Comparison of ENCODE assay signal across 8 mouse cellular contexts in the genomic region with DNA sequence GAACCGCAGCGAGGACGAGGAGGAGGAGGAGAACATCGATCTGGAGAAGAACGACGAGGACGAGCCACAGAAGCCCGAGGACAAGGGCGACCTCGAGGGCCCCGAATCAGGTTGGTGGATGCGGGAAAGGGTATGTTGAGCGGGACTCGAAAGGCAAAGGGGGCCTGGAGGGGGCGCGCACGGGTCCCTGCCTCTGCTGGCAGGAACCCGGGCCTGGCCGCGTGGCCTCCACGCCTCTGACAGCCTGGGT. TPM values are rescaled to one million over a fixed set of nuclear protein-coding genes. Genes with fewer than 3 reads are reported as not detected.
A peak's percentile ranks its signal among the peaks of the same experiment; 100 is the strongest.
DNase-seq lines count a peak whose midpoint lies in the region; ATAC-seq and TF ChIP-seq lines count a peak whose summit lies in the region.

No protein-coding gene starts in this region.

- peaks cover 60% of the 10 kb centered on the region for H3K27me3 ChIP-seq in kidney, postnatal 0 days (ENCODE audit: insufficient read depth, low read length)
- peaks cover 21% of the 10 kb centered on the region for H3K27me3 ChIP-seq in midbrain, embryonic 13.5 days

- H3K9me3 ChIP-seq in kidney, postnatal 0 days (replicated peaks; ENCODE audit: low read length), result no peaks in the 10 kb centered on the region
- H3K9me3 ChIP-seq in midbrain, embryonic 13.5 days, result no peaks in the 10 kb centered on the region

- peak; percentile 19 for DNase-seq in adrenal gland, postnatal 10 days
- no peak for DNase-seq in adrenal gland, postnatal 25 days
- DNase-seq in thymus, postnatal 14 days, result peak; percentile 35
- DNase-seq in thymus, adult 18-20 months, result no peak
- peak; percentile 24 for DNase-seq in kidney, postnatal 0 days (ENCODE audit: low spot score)
- no peak for DNase-seq in left cerebral cortex, adult 11 months (ENCODE audit: low spot score)
- no peak for DNase-seq in right cerebral cortex, postnatal 14 days

- no peak overlapping the region for H3K27ac ChIP-seq in kidney, postnatal 0 days
- peak overlapping the region; percentile 99 for H3K27ac ChIP-seq in midbrain, embryonic 13.5 days

- peak overlapping the region; percentile 49 for H3K9ac ChIP-seq in kidney, postnatal 0 days (ENCODE audit: low read depth, low read length)
- peak overlapping the region; percentile 99 for H3K9ac ChIP-seq in midbrain, embryonic 13.5 days (replicated peaks)

- peak; percentile 18; the same call in 1 of the 2 replicates for TF ChIP-seq CTCF in kidney, postnatal 0 days (IDR thresholded peaks at IDR 0.05; ENCODE audit: low read depth)

- peak overlapping the region; percentile 74 for H3K4me2 ChIP-seq in kidney, postnatal 0 days (ENCODE audit: low read length)
- peak overlapping the region; percentile 81 for H3K4me2 ChIP-seq in midbrain, embryonic 13.5 days (replicated peaks)

- H3K4me1 ChIP-seq in kidney, postnatal 0 days (replicated peaks; ENCODE audit: insufficient read depth, low read length), result peaks cover 15% of the 10 kb centered on the region; the same call in 1 of the 2 replicates
- H3K4me1 ChIP-seq in midbrain, embryonic 13.5 days (replicated peaks), result peaks cover 64% of the 10 kb centered on the region

- 1% methylated on average over 21 of the region's 21 CpGs for WGBS in kidney, postnatal 0 days
- WGBS in midbrain, embryonic 13.5 days, result under 1% methylated on average over 21 of the region's 21 CpGs

- ATAC-seq in kidney, postnatal 0 days (replicated peaks; ENCODE audit: low FRiP score, low read depth), result no peak
- ATAC-seq in midbrain, embryonic 13.5 days, result no peak

- no peaks in the 10 kb centered on the region for H3K36me3 ChIP-seq in kidney, postnatal 0 days (ENCODE audit: insufficient read depth, low read length)
- peaks cover 9% of the 10 kb centered on the region for H3K36me3 ChIP-seq in midbrain, embryonic 13.5 days

- H3K4me3 ChIP-seq in kidney, postnatal 0 days (replicated peaks; ENCODE audit: low read depth, low read length), result peak overlapping the region; percentile 60
- peak overlapping the region; percentile 83 for H3K4me3 ChIP-seq in midbrain, embryonic 13.5 days (replicated peaks)

RNA-seq across cellular contexts. Expression of a gene that starts 2.3 kb away (rescaled TPM):
- total RNA-seq in adrenal gland, postnatal 10 days (2021), result 1 to 10 TPM; 1.7 to 1.9 TPM
- total RNA-seq in adrenal gland, postnatal 25 days (2021), result 2.9 and 3.3 TPM in 2 replicates
- 3.0 and 3.9 TPM in 2 replicates for polyA plus RNA-seq in kidney, postnatal 0 days (2015; fragmentation: Nextera tagmentation; extraction: Ambion mirVana)
- polyA plus RNA-seq in midbrain, embryonic 13.5 days (2015; fragmentation: Nextera tagmentation; extraction: Ambion mirVana), result 24.6 and 30.6 TPM in 2 replicates

Comparison
In these comparisons a context has a peak if more than half of its experiments do, and no peak if none do; other contexts are left out.
1. DNase-seq: peak in adrenal gland, postnatal 10 days (single experiment), thymus, postnatal 14 days (single experiment) and kidney, postnatal 0 days (single experiment); none in adrenal gland, postnatal 25 days (single experiment), thymus, adult 18-20 months (0 of 2), left cerebral cortex, adult 11 months (single experiment) and right cerebral cortex, postnatal 14 days (single experiment).